Mouse (Mus musculus) forebrain, embryonic 10.5 days (tissue): ENCODE results near the gene S1pr2. TPM values are rescaled to one million over a fixed set of nuclear protein-coding genes. Genes with fewer than 3 reads are reported as not detected.

Source experiments
- DNase-seq: peaks from one replicate; pipeline ENCODE4 v3.0.0-alpha.2; 2017; ENCODE audit warnings: low spot score; ENCODE audit errors: extremely low spot score
- H3K27ac ChIP-seq: fragments of 300-500 bp; sonication (generic); 2 replicates; pipeline ENCODE4 v1.5.1; 2016; ENCODE audit warnings: mild to moderate bottlenecking
- H3K27me3 ChIP-seq: fragments of 300-500 bp; sonication (generic); 2 replicates; pipeline ENCODE4 v1.6.1; 2016; ENCODE audit warnings: mild to moderate bottlenecking; ENCODE audit not compliant: poor library complexity, severe bottlenecking
- H3K36me3 ChIP-seq: fragments of 300-500 bp; sonication (generic); replicated peaks from 2 replicates; pipeline ENCODE4 v1.6.1; 2016; ENCODE audit warnings: mild to moderate bottlenecking, moderate library complexity
- H3K4me1 ChIP-seq: fragments of 300-500 bp; sonication (generic); 2 replicates; pipeline ENCODE4 v1.6.1; 2016
- H3K4me3 ChIP-seq: fragments of 300-500 bp; sonication (generic); 2 replicates; pipeline ENCODE4 v1.5.1; 2016; ENCODE audit warnings: mild to moderate bottlenecking, moderate library complexity
- H3K9me3 ChIP-seq: fragments of 300-500 bp; sonication (generic); 2 replicates; pipeline ENCODE4 v1.6.1; 2016; ENCODE audit warnings: mild to moderate bottlenecking, moderate library complexity
- WGBS: fragments of 180-500 bp; shearing (Covaris S2); methylation state at CpG from one replicate; pipeline ENCODE4 v1.1.7; 2016; 5-methylcytosine and 5-hydroxymethylcytosine counted together
- microRNA-seq: library from miRNA; unstranded; fragments of <30 nt; microRNA quantifications from one replicate; pipeline ENCODE4, GENCODE M21; 2017
- polyA plus RNA-seq: library from polyadenylated mRNA; unstranded; fragments of >200 nt; fragmentation: Nextera tagmentation; extraction: Ambion mirVana; gene quantifications from 2 replicates; pipeline ENCODE4 v1.2.1, GENCODE M21; 2016

Gene S1pr2
- polyA plus RNA-seq, 1 experiment from 2014 or later, result 24.4 TPM

DNA sequence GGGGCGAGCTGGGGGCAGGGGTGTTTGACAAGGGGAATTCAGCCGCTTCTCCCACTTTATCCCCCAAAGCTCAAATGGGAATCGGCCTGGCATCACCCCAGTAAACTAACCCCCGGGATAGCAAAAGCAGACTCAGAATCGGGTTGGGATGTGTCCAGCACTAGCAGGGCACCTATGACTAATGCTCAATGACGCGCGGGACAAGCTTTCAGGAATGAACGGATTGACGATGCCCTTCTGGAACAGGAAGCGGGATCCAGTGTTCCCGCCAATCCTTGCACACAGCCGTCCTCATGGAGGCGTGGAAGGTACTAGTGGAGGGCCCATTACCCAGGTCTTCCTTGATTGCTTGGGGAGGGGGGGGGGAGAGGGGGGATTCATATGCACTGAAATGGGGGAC is 25.1 kb downstream of the S1pr2 start:
- peak overlapping the region; percentile 94 for H3K27ac ChIP-seq
- 33% methylated on average over 14 of the region's 14 CpGs for WGBS

DNA sequence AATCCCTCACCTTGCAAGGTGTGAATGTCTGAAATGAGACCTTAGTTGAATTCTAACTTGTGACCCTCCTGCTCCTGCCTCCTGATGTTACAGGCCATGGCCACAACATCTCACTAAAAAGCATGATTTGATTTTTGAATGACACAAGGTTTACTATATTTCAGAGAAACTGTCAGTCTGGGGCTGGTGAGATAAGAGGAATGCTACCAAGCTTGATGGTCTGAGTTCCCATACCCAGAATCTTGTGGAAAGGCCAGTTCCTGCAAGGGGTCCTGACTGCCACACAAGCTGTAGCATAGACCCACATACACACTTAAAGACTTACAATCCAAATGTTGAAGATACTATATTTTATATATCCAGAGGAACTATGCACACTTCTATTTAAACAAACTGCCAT is 26.2 kb downstream of the S1pr2 start:
- Histone ChIP-seq H3K36me3 (peaks cover 46% of the 10 kb centered on the region), H3K4me1 (peaks cover 34% of the 10 kb centered on the region), H3K27ac (no peak overlapping the region), H3K4me3 (peak overlapping the region; percentile 95; the same call in 1 of the 2 replicates), H3K27me3 (no peaks in the 10 kb centered on the region), H3K9me3 (no peaks in the 10 kb centered on the region)
- no peak for DNase-seq

More for the DNA sequence above, 25.1 kb downstream of the S1pr2 start:
- H3K9me3 ChIP-seq, result no peaks in the 10 kb centered on the region
- H3K27me3 ChIP-seq, result no peaks in the 10 kb centered on the region
- DNase-seq, result no peak
- H3K36me3 ChIP-seq, result peaks cover 36% of the 10 kb centered on the region
- peaks cover 30% of the 10 kb centered on the region for H3K4me1 ChIP-seq
- peak overlapping the region; percentile 95 for H3K4me3 ChIP-seq

DNA sequence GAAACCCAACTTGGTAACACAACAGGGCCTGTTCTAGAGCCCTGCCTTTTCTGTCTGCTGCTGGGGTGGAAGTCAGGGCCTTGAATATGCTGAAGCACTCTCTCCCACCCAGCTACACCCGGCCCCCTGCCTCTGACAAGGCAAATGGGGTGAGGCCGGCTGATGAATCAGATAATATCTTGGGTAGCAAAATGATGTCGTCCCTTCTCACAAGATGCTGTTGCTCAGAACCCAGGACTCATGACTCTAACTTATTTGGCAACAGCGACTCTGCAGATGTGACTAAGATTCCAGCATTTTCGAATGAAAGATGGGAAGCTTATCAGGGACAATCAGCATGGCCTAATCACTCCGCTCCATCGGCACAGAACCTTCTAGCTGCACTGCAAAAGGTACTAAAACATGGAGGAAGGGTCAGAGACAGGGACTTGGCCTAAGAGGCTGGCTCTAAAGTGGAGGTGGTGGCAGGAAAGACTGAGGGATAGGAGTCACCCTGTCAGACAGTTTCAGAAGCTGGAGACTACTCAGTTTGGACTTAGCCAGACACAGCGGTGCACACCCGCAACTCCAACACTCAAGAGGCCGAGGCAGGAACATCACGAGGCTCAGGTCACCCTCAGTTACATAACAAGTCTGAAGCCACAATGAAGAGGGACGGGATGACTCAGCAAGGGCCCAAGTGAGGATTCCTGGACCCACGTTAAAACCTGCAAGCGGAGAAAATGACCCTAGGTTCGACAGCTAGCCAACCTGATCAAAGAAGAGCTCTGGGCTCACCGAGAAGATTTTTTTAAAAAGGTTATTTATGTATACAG is 30.3 kb downstream of the S1pr2 start:
- no peak for DNase-seq
- WGBS, result 87% methylated on average over 16 of the region's 16 CpGs
- Histone ChIP-seq H3K9me3 (no peaks in the 10 kb centered on the region), H3K36me3 (peaks cover 83% of the 10 kb centered on the region), H3K4me3 (no peak overlapping the region), H3K27me3 (no peaks in the 10 kb centered on the region), H3K27ac (no peak overlapping the region), H3K4me1 (peaks cover 43% of the 10 kb centered on the region)

DNA sequence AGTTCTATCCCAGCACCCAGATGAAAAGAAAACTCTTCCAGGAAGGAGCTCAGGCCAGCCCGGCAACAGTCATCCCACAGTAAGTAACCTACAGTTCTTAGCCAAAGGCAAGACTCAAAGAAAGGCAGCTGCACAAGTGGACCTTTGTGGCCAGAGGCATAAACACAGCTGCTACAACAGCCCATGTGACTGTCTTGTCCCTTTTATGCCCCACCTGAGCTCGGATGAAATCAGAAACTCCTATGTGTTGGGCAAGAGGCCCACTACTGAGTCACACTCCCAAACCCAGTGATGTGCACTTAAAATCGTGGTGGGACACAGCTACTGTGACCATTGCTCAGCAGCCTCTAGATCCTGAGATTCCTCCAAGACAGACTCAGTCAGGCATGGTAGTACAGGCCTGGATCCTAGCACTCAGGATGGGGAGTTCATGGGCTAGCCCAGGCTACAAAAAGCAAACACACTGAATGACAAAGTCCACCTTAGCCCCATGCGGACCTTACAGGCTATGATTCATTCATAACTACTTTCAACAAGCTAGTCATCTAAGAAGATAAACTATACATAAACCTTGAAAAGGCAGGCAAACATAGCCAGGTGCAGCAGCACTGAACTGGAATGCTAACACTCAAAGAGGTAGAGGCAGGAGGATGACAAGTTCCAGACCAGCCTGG is 31.7 kb downstream of the S1pr2 start:
- no peak for DNase-seq
- H3K27me3 ChIP-seq, result no peaks in the 10 kb centered on the region
- H3K4me1 ChIP-seq, result peaks cover 32% of the 10 kb centered on the region
- H3K9me3 ChIP-seq, result no peaks in the 10 kb centered on the region
- WGBS, result 70% methylated on average over 4 of the region's 4 CpGs
- H3K27ac ChIP-seq, result no peak overlapping the region
- no peak overlapping the region for H3K4me3 ChIP-seq
- H3K36me3 ChIP-seq, result peaks cover 96% of the 10 kb centered on the region

DNA sequence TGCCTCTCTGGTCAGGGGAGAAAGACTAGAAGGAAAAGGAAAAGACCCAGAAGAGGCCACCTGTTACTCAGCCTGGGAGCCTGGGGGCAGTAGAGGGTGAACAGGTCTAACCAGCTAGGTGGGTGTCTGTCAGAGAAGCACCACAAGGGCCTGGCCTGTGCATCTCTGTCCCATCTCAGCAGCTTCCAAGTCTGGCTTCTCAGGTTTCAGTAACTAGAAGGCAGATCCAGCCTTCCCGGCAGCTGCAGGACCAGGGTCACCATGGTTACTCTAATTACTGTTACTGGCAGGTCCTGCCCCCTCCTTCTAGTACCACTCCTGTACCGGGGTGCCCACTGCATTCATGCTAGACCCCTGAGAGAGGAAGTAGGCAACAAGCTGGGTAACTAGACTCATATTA is 32.7 kb downstream of the S1pr2 start:
- WGBS, result 14% methylated on average over 2 of the region's 2 CpGs
- no peaks in the 10 kb centered on the region for H3K27me3 ChIP-seq
- H3K9me3 ChIP-seq, result no peaks in the 10 kb centered on the region
- no peak overlapping the region; the same call in 1 of the 2 replicates for H3K4me3 ChIP-seq
- 0 out of 2 replicates have a peak overlapping the region, but pooled peaks have one; percentile 40 for H3K27ac ChIP-seq
- peak; percentile 26 for DNase-seq
- H3K4me1 ChIP-seq, result peaks cover 29% of the 10 kb centered on the region
- peaks cover 96% of the 10 kb centered on the region for H3K36me3 ChIP-seq

DNA sequence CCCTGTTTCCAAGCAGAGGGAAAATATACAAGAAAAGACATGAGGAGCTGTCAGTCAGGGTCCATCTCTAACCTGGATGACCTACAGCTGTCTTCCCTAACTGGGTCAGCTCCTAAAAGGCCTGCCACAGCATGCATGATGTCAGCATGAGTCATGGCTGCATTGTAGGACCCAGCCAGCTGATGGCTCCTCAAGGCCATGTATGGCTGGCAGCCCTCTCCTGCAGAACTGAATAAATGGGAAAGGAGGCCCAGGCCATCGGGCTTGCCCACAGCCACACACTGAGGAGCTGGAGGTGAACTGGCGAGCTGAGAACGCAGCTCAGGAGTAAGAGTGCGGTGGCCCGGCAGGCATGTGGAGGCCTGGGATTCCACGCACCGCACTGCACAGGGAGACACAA is 33.2 kb downstream of the S1pr2 start:
- Histone ChIP-seq H3K27me3 (no peaks in the 10 kb centered on the region), H3K27ac (0 out of 2 replicates have a peak overlapping the region, but pooled peaks have one; percentile 40), H3K36me3 (peaks cover 96% of the 10 kb centered on the region), H3K9me3 (no peaks in the 10 kb centered on the region), H3K4me3 (no peak overlapping the region), H3K4me1 (peaks cover 27% of the 10 kb centered on the region)
- WGBS, result 91% methylated on average over 7 of the region's 7 CpGs
- no peak for DNase-seq

DNA sequence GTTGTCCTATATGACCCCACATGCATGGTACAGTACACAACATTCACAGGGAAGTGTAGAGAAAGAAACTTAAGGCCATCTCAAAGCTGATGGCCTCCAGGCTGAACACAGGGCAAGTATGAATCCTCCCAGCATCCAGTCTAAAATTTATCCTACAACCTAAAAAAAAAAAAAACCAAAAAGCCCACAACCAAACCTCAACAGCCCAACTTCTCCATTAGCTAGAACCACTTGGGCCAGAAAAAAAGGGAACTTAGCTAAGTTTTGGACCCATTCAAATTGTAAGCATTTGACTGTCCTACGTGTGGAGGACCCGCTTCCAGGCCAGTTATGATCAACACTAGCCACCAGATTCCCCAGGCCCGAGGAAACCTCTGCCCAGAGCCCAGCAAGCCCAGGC is 53.3 kb downstream of the S1pr2 start:
- peaks cover 99% of the 10 kb centered on the region for H3K36me3 ChIP-seq
- no peaks in the 10 kb centered on the region for H3K27me3 ChIP-seq
- 98% methylated on average over 3 of the region's 3 CpGs for WGBS
- no peak overlapping the region for H3K4me3 ChIP-seq
- H3K9me3 ChIP-seq, result no peaks in the 10 kb centered on the region
- DNase-seq, result no peak
- no peaks in the 10 kb centered on the region for H3K4me1 ChIP-seq
- H3K27ac ChIP-seq, result no peak overlapping the region

DNA sequence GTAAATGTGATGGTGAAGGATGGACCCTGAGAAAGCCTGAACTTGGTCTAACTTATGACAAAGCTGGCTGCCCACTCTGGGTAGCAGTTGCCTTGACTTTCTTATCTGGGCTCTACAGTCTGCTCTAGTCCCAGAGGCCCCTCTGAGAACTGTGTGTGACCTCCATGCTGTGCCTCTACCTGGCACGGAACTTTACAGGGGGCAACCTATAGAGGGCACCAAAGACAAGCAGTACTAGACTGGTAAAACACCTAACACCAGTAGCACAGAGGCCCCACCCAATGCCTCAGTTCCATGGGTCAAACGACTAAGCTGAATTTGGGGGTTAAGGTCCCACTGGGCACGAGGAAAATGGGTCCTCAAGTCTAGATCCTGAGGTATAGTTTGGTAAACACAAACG is 60.4 kb downstream of the S1pr2 start:
- H3K4me3 ChIP-seq, result no peak overlapping the region
- H3K27ac ChIP-seq, result no peak overlapping the region
- DNase-seq, result no peak
- H3K9me3 ChIP-seq, result no peaks in the 10 kb centered on the region
- no peaks in the 10 kb centered on the region for H3K27me3 ChIP-seq
- 88% methylated on average over 4 of the region's 4 CpGs for WGBS
- peaks cover 100% of the 10 kb centered on the region for H3K36me3 ChIP-seq
- no peaks in the 10 kb centered on the region for H3K4me1 ChIP-seq

Small RNAs within 50 kb of the gene (microRNA-seq; reads per million reads assigned to microRNA genes)
- 1.2 reads per million for gene Mir7081

Other genes with a start within 250 kb of the S1pr2 start
- gene Olfm2, start 230.4 kb downstream of the S1pr2 start, polyA plus RNA-seq, result 10.4 and 14.0 TPM in 2 replicates
- gene Col5a3, start 161.7 kb downstream of the S1pr2 start, polyA plus RNA-seq, result 0.26 and 0.27 TPM in 2 replicates
- gene Rdh8, start 158.3 kb downstream of the S1pr2 start, polyA plus RNA-seq, result not detected in 2 replicates
- gene A230050P20Rik, start 108.1 kb downstream of the S1pr2 start, polyA plus RNA-seq, result 1.2 and 1.9 TPM in 2 replicates
- gene Angptl6, start 97.1 kb downstream of the S1pr2 start, polyA plus RNA-seq, result 4.4 and 5.1 TPM in 2 replicates
- 107 and 108 TPM in 2 replicates for gene Ppan, start 88.6 kb downstream of the S1pr2 start, polyA plus RNA-seq
- 425 and 433 TPM in 2 replicates for gene Eif3g, start 78.2 kb downstream of the S1pr2 start, polyA plus RNA-seq
- 171 and 174 TPM in 2 replicates for gene Dnmt1, start 16.9 kb downstream of the S1pr2 start, polyA plus RNA-seq
- 152 and 154 TPM in 2 replicates for gene Mrpl4, start 26.0 kb upstream of the S1pr2 start, polyA plus RNA-seq
- gene Icam1, start 39.2 kb upstream of the S1pr2 start, polyA plus RNA-seq, result 4.1 and 5.8 TPM in 2 replicates
- 4.8 and 7.9 TPM in 2 replicates for gene Icam4, start 52.6 kb upstream of the S1pr2 start, polyA plus RNA-seq
- gene Icam5, start 55.3 kb upstream of the S1pr2 start, polyA plus RNA-seq, result 0.05 TPM in 1 of 2 replicates, not detected in the other
- gene Zglp1, start 90.3 kb upstream of the S1pr2 start, polyA plus RNA-seq, result 1.5 and 1.9 TPM in 2 replicates
- 0.50 and 0.82 TPM in 2 replicates for gene Gm49373, start 96.3 kb upstream of the S1pr2 start, polyA plus RNA-seq
- 60.9 and 61.7 TPM in 2 replicates for gene Fdx1l, start 96.8 kb upstream of the S1pr2 start, polyA plus RNA-seq
- 3.1 and 3.3 TPM in 2 replicates for gene Gm38431, start 115.2 kb upstream of the S1pr2 start, polyA plus RNA-seq
- gene Raver1, start 115.2 kb upstream of the S1pr2 start, polyA plus RNA-seq, result 94.3 and 103 TPM in 2 replicates
- gene Tyk2, start 154.5 kb upstream of the S1pr2 start, polyA plus RNA-seq, result 12.6 and 13.4 TPM in 2 replicates
- 351 and 371 TPM in 2 replicates for gene Cdc37, start 173.2 kb upstream of the S1pr2 start, polyA plus RNA-seq
- gene Pde4a, start 188.9 kb upstream of the S1pr2 start, polyA plus RNA-seq, result 3.8 and 4.3 TPM in 2 replicates